Comparison of ENCODE assay signal across 14 mouse cellular contexts in the genomic region with DNA sequence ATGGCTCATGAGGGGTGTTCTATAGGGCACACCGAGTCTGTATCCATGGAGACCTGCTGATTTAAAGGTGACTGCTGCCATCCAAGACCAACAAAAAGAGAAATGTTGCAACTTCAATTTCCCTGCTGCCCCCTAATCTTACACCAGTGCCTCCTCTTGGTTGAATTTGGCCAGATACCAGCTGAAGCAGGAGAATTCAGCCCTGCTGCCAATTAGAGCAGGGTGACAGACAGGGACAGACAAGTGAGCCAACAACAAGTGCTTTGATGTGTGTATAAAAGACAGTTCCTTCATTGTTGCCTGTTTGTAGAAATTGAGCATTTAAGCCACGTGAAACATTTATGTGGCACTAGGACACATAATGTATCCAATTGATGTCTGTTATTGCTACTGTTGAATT.
DNase-seq lines count a peak whose midpoint lies in the region; ATAC-seq lines count a peak whose summit lies in the region.
"Had no signal": no experiment of that assay in that cellular context is flagged by ENCODE, and none has a peak within 500 bp of the region (broad histone marks: within the 10 kb centered on the region; RNA-seq: fewer than 3 reads in every experiment).

No protein-coding gene starts in this region.

- peak; percentile 36 for DNase-seq in adrenal gland, postnatal 10 days
- DNase-seq in adrenal gland, postnatal 4 days (ENCODE audit: low spot score in 2 of 2) = no peak
- peak; percentile 90 for DNase-seq in heart, adult 11 months
- no peak for DNase-seq in heart, postnatal 25 days (ENCODE audit: low spot score)
- DNase-seq in midbrain, embryonic 14.5 days = peak; percentile 12
- DNase-seq in heart, postnatal 14 days = peak; percentile 10 to 44
- no peak for DNase-seq in thymus, postnatal 25 days
- DNase-seq: liver had no signal

- no peaks in the 10 kb centered on the region for H3K27me3 ChIP-seq in midbrain, embryonic 14.5 days (ENCODE audit: control insufficient read depth, insufficient read depth, low read length)
- no peaks in the 10 kb centered on the region for H3K27me3 ChIP-seq in midbrain, embryonic 15.5 days (replicated peaks)
- H3K27me3 ChIP-seq: embryonic facial prominence, embryonic 15.5 days; heart, embryonic 15.5 days; lung, embryonic 15.5 days; Patski had no signal

- H3K4me2 ChIP-seq in midbrain, embryonic 14.5 days (ENCODE audit: low read length) = no peak overlapping the region
- no peak overlapping the region for H3K4me2 ChIP-seq in midbrain, embryonic 15.5 days
- H3K4me2 ChIP-seq: embryonic facial prominence, embryonic 15.5 days; heart, embryonic 15.5 days; lung, embryonic 15.5 days had no signal

- intact Hi-C loops in heart, postnatal 25 days (cut with DNase I) = no loop called here
- intact Hi-C loops in heart, postnatal 14 days (cut with DNase I) = no loop called here

- H3K36me3 ChIP-seq in midbrain, embryonic 14.5 days (ENCODE audit: control insufficient read depth, insufficient read depth, low read length) = no peaks in the 10 kb centered on the region
- no peaks in the 10 kb centered on the region for H3K36me3 ChIP-seq in midbrain, embryonic 15.5 days (replicated peaks)
- H3K36me3 ChIP-seq: embryonic facial prominence, embryonic 15.5 days; heart, embryonic 15.5 days; lung, embryonic 15.5 days had no signal

- no peaks in the 10 kb centered on the region for H3K9me3 ChIP-seq in midbrain, embryonic 14.5 days (ENCODE audit: control insufficient read depth, low read length)
- no peaks in the 10 kb centered on the region for H3K9me3 ChIP-seq in midbrain, embryonic 15.5 days
- H3K9me3 ChIP-seq: embryonic facial prominence, embryonic 15.5 days; heart, embryonic 15.5 days; lung, embryonic 15.5 days had no signal

- no peak for ATAC-seq in midbrain, embryonic 14.5 days (ENCODE audit: low FRiP score, low TSS enrichment)
- ATAC-seq in midbrain, embryonic 15.5 days (replicated peaks) = no peak
- ATAC-seq: inflammation-experienced regulatory T-cells, adult 6 months; Patski had no signal

- H3K4me3 ChIP-seq in midbrain, embryonic 14.5 days (replicated peaks; ENCODE audit: low read depth, low read length) = no peak overlapping the region
- H3K4me3 ChIP-seq in midbrain, embryonic 15.5 days = no peak overlapping the region
- H3K4me3 ChIP-seq: embryonic facial prominence, embryonic 15.5 days; heart, embryonic 15.5 days; lung, embryonic 15.5 days had no signal

- 71% methylated on average over 2 of the region's 2 CpGs for WGBS in midbrain, embryonic 14.5 days
- WGBS in midbrain, embryonic 15.5 days = 70% methylated on average over 2 of the region's 2 CpGs

- H3K27ac ChIP-seq in midbrain, embryonic 14.5 days (replicated peaks; ENCODE audit: low read depth, low read length) = no peak overlapping the region
- H3K27ac ChIP-seq in midbrain, embryonic 15.5 days = no peak overlapping the region
- H3K27ac ChIP-seq: embryonic facial prominence, embryonic 15.5 days; heart, embryonic 15.5 days; lung, embryonic 15.5 days had no signal

- no peak overlapping the region for H3K9ac ChIP-seq in midbrain, embryonic 14.5 days (replicated peaks; ENCODE audit: low read length)
- H3K9ac ChIP-seq in midbrain, embryonic 15.5 days = no peak overlapping the region
- H3K9ac ChIP-seq: embryonic facial prominence, embryonic 15.5 days; heart, embryonic 15.5 days; lung, embryonic 15.5 days had no signal

- H3K4me1 ChIP-seq in midbrain, embryonic 14.5 days (ENCODE audit: control insufficient read depth, insufficient read depth, low read length) = no peaks in the 10 kb centered on the region
- H3K4me1 ChIP-seq in midbrain, embryonic 15.5 days = no peaks in the 10 kb centered on the region
- H3K4me1 ChIP-seq: embryonic facial prominence, embryonic 15.5 days; heart, embryonic 15.5 days; lung, embryonic 15.5 days had no signal

Comparison
In these comparisons a context has a peak if more than half of its experiments do, and no peak if none do; other contexts are left out.
1. DNase-seq: peak in adrenal gland, postnatal 10 days (single experiment), heart, adult 11 months (single experiment), midbrain, embryonic 14.5 days (single experiment) and heart, postnatal 14 days (2 of 2); none in adrenal gland, postnatal 4 days (0 of 2), heart, postnatal 25 days (single experiment) and thymus, postnatal 25 days (single experiment).